Mouse (Mus musculus) embryo, embryonic 11 days (tissue): Measurements from ENCODE around the gene Kansl1.

Source experiments
- DNase-seq: peaks from one replicate; pipeline ENCODE4 v3.0.0-alpha.2; 2015

Kansl1 gene

DNA sequence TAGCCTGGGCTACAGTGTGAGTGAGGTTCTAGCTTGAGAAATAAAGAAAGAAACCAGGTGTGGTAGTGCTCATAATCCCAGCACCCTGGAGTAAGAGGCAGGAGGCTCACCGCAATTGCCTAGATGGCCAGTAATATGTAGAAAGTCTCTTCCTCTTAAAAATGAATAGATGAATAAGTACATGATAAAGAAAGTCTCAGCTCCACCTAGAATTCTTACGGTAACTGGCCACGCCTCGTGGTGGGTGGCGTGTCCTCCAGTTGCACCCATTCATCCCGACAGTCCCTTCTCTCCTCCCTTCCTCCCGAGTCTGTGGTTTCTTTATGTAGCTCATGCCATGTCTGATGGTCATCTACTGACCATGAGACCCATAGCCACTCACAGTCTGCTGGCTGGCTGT lies 162.9 kb downstream of the Kansl1 start:
- no peak for DNase-seq

DNA sequence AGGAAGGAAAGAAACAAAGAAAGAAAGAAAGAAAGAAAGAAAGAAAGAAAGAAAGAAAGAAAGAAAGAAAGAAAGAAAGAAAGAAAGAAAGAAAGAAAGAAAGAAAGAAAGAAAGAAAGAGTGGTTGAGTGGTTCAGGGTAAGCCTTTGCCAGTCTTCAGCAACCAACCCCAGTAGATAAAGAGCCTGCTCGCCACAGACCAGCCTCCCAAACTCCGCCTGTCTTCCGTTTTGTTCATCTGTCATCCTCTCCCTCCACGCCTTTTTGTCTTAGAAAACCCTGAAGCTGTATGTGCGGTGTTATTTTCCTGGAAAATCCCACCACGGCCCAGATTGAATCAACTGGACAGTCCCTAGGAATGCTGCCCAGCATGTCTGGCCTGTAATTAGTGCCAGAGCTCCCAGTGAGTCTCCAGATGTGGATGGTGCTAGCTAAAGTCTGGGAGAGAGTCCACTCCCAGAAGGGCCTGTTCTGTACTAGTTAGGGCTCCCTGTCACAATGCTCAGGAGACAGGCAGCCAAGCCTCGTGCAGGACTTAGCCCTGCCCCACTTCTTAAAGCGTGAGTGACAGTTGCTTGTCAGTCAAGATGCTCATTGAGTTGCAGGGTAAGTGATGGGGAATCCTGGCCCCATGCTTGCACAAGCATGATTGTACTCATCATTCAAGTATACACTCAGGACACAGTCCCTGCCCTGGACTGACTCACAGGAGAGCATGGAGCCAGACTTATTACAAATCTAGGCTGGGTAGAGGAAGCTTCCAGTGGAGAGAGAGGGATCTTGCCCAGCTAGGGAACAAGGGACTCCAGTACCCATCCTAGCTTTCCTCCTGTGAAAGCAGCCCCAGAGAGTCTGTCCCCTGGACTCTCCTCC lies 165.3 kb downstream of the Kansl1 start:
- peak; percentile 49 for DNase-seq

DNA sequence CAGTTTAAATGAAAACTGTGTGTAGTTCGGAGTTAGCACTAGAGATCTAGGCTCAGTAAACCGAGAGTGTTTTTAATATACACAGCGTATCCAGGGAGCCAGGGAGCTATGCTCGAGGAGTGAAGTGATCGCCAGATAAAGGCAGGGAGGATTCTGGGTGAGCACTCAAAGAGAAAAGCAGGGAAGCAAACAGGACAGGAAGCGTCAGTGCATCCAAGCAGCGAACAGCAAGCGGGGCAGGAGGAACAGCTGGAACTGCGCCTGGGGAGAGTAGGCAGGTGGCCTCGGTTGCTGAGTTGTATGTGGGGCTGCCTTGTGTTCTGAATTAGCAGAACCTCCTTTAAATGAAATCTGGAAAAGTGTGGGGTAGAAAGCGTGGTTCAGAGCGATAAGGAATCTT lies 166.0 kb downstream of the Kansl1 start:
- peak; percentile 26 for DNase-seq

DNA sequence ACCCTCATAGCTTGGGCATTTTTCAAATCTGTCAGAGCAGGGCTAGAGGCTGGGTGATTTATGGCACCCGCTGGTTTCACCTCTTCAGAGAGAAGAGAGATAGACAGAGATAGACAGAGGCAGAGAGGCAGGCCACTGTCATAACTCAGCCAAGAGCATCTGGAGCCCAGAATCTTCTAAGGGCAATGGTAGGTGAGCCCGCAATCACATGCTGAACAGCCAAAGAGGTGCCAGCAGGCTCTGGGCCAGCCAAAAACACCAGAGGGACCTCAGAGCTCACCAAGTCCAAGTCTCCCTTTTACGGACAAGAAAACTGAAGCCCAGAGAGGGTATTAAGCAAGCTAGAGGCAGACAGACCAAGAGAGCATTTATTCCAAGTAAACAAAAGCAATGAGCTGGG lies 171.0 kb downstream of the Kansl1 start:
- no peak for DNase-seq

DNA sequence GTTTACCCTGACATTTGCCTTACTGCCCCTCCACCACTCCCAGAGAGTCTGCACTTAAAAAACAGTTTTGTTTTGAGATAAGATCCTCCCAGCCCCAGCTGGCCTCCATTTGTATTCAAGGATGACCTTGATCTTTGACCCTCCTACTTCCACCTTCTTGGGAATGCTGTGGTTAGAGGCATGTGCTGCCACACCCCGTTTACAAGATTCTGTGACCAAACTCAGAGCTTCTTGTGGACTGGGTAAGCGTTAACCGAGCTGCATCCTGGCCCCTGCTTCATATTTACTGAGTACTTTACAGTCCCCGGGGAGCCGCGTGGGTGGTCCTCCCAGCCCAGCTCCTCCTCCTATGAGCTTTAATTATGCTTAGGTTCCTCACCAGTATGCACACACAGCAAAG lies 173.0 kb downstream of the Kansl1 start:
- peak; percentile 25 for DNase-seq

DNA sequence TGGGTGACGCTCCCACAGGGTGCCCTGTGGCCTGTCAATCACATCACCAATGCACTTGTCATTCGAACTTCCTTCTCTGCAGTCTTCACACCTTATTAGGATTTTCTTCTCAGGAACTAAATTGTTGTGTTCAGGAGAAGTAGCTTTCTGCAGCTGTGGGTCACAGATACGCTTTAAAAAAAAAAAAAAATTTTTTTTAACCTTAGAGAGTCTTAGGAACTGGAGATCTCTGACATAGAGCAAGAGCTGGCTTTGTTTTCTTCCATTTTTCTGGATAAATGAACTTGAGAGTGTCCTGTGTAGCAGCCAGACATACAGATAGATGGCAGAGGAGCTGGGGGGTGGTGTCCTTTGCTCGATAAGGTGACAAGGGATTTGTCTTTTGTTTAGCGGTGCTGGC lies 173.5 kb downstream of the Kansl1 start:
- no peak for DNase-seq

DNA sequence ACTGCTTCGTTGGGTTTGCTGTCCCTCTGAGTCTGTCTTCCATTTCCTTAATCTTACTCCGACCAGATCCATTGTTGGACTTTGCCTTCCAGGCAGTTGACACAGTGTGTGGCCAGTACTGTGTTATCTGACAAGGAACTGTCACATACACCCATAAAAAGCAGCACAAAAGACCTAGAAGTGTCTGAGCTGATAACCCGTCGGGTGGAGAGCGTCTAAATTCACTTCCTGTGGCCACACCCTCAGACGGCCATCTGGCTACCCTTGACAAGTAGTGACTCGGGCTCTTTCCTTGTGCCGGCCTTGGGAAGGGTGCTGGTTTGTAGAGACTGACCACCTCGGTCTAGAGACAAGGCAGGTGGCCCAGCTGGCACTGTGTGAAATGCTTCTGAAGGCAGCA lies 175.4 kb downstream of the Kansl1 start:
- DNase-seq: no peak

DNA sequence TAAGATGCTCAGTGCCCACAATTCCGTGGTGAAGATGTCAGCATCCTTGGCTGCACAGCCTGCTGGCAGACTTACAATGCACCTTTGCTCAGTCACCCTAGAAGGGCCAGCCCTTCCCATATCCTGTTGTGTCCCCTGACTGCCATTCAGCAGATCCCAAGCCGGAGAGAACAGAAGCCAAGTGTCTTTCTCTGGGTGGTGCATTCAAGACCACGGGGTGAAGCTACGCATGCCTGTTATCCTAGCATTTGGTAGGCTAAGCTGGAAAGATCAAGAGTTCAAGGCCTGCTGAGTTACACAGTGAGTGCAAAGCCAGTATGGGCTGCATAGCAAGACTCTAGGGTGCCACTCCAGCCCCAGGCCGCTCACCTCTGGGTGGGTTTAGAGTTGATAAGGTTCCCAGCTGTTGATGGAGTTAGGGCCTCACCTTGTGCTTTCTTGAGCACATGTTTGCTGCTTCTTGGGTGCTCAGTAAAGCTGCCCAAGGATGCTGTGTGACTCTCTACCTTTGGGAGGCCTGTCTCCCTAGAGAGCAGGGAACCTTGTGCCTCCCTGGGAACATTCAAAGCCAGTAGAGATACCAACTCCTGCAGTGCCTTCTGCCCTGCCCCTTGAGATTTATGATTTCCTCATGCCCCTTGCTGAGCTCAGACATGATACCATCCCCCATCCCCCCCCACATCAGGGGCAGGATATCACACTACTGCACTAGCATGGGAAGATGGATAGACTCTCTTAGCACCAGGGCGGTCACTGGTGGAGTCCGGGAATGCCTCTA lies 176.0 kb downstream of the Kansl1 start:
- DNase-seq: no peak

DNA sequence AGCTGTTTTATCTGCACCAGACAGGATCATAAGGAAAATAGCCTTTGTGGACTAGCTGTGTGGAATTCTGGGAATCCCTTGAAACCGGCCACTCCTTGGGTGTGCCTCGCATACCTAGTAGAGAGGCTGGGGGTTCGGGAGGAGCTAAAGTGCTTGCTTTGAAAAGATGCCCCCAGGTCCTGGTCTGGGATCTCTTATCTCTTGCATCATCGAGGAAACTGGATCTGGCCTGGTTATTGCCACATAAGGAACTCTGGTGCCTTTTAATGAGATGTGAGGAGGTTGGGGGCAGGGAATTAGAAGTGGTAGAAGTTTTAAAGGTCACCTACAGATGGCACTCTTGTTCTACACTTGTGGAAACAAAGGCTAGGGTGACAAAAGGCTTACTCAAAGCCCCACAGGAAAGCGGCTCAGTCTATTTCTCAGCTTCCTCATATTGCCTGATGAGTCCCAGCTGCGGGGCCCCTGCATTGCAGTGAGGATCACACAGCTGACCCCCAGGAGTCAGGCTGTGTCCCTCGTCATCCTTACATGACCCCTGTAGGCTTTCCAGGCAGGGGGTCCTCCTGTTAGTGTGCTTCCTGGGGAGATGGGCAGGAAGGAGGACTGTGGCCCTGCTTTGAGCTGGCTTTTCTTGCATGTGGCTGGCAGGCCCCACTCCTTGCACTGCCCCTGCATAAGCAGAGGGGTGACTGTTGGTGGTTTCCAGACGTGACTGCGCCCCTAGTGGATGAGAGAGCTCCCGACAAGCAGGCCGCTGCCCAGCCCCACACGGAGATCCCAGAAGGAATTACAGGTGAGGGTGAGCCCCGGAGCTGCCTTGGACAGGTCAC lies 179.2 kb downstream of the Kansl1 start:
- DNase-seq: peak; percentile 86

DNA sequence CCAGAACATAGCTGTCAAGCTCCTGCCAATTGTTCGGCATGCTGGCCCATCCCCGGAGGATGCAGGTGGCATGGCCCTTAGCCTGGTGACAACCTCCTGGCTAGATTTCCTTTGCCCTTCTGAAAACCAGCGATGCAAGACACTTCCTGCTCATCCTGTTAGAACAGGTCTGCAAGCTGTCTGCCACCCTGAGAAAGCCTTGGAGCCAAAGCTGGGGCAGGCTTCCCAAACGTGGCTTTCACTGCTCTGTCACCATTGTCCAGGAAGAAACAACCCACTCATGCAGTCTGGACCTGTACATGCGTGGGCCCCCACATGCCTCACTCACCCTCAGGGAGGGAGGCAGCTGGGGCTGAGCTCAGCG lies 179.8 kb downstream of the Kansl1 start:
- no peak for DNase-seq

DNA sequence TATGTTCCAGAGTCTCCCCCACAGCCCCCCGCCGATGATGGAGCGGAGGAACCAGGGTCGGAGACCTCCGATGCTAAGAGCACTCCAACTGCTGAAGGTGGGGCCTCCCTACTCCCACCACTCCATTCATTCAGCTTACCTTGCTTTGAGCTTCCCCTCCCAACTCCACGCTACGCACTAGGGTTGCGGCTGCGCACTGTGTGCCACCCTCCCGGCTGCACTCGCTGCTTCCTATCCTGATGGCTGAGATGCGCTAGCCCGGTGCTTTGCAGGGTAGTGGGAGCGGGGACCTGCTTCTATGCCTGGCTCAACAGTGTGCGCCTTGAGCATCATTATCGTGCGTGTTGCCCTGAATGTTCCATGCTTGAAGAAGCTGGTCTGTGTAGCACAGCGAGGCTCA lies 181.5 kb downstream of the Kansl1 start:
- DNase-seq: no peak
